11 mouse cellular contexts compared by ENCODE assay signal in the genomic region with DNA sequence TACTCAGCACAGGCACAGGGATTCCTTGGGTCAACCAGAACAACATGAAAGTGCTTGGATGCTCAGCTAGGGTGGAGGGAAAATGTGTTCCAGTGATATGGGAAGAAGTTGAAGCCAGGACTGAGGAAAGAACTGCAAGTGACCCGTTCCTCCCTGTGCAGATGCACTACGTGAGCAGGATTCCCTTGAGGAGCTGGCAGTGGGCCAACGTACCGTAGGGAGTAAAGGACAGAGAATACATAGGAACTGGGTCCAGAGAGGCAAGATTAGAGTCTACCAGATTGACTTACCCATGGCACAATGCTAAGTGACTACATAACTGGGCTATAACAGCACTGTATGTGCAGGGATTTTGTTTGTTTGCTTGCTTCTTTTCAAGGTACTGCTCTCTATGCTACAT.
DNase-seq lines count a peak whose midpoint lies in the region; ATAC-seq lines count a peak whose summit lies in the region.
"Had no signal": no experiment of that assay in that cellular context is flagged by ENCODE, and none has a peak within 500 bp of the region (broad histone marks: within the 10 kb centered on the region; RNA-seq: fewer than 3 reads in every experiment).

No protein-coding gene starts in this region.

- no peak overlapping the region for H3K27ac ChIP-seq in liver, embryonic 11.5 days (ENCODE audit: low read depth, low read length)
- H3K27ac ChIP-seq: embryonic facial prominence, embryonic 10.5 days; kidney, postnatal 0 days had no signal

- H3K27me3 ChIP-seq in liver, embryonic 11.5 days (replicated peaks; ENCODE audit: control insufficient read depth, insufficient read depth, low read length), result no peaks in the 10 kb centered on the region

- H3K4me2 ChIP-seq in liver, embryonic 11.5 days, result no peak overlapping the region

- intact Hi-C loops in heart, postnatal 25 days (cut with DNase I), result no loop called here

- DNase-seq in heart, adult 11 months, result peak; percentile 89
- no peak for DNase-seq in heart, postnatal 25 days (ENCODE audit: low spot score)
- peak; percentile 10 for DNase-seq in lung, postnatal 10 days
- no peak for DNase-seq in lung, postnatal 25 days (ENCODE audit: low spot score)
- DNase-seq in adrenal gland, postnatal 25 days, result peak; percentile 49
- peak; percentile 2 for DNase-seq in skeletal muscle tissue, adult 2 months (ENCODE audit: low read depth, low spot score)
- no peak for DNase-seq in liver, embryonic 11.5 days (ENCODE audit: low spot score)
- DNase-seq: lung, adult 2 months had no signal

- no peaks in the 10 kb centered on the region for H3K4me1 ChIP-seq in liver, embryonic 11.5 days (replicated peaks; ENCODE audit: control insufficient read depth, insufficient read depth, low read length)
- H3K4me1 ChIP-seq: embryonic facial prominence, embryonic 10.5 days had no signal

- H3K9me3 ChIP-seq in liver, embryonic 11.5 days (ENCODE audit: control insufficient read depth, low read length), result no peaks in the 10 kb centered on the region
- H3K9me3 ChIP-seq: embryonic facial prominence, embryonic 10.5 days had no signal

- no peak overlapping the region for H3K4me3 ChIP-seq in liver, embryonic 11.5 days (ENCODE audit: low read depth, low read length)
- H3K4me3 ChIP-seq: embryonic facial prominence, embryonic 10.5 days had no signal

- WGBS in liver, embryonic 11.5 days, result 77% methylated on average over 4 of the region's 4 CpGs

- no peaks in the 10 kb centered on the region for H3K36me3 ChIP-seq in liver, embryonic 11.5 days (ENCODE audit: control insufficient read depth, insufficient read depth, low read length)
- H3K36me3 ChIP-seq: embryonic facial prominence, embryonic 10.5 days had no signal

- no peak for ATAC-seq in liver, embryonic 11.5 days (replicated peaks; ENCODE audit: low FRiP score)
- ATAC-seq: forebrain, embryonic 14.5 days had no signal

- H3K9ac ChIP-seq in liver, embryonic 11.5 days (ENCODE audit: low read depth, low read length), result no peak overlapping the region

Comparison
In these comparisons a context has a peak if more than half of its experiments do, and no peak if none do; other contexts are left out.
1. DNase-seq: peak in heart, adult 11 months (single experiment), lung, postnatal 10 days (single experiment), adrenal gland, postnatal 25 days (single experiment) and skeletal muscle tissue, adult 2 months (single experiment); none in heart, postnatal 25 days (single experiment), lung, postnatal 25 days (single experiment) and liver, embryonic 11.5 days (single experiment).